Mouse (Mus musculus) monocyte, adult 2 months (primary cell): Measurements from ENCODE around the gene Rassf9.

Experiments
- DNase-seq, 2 experiments: peaks; one replicate each; pipeline ENCODE4 v3.0.0; 2022; ENCODE audit warnings: low spot score in 2 of 2, low read depth in 1 of 2

Rassf9 gene

DNA sequence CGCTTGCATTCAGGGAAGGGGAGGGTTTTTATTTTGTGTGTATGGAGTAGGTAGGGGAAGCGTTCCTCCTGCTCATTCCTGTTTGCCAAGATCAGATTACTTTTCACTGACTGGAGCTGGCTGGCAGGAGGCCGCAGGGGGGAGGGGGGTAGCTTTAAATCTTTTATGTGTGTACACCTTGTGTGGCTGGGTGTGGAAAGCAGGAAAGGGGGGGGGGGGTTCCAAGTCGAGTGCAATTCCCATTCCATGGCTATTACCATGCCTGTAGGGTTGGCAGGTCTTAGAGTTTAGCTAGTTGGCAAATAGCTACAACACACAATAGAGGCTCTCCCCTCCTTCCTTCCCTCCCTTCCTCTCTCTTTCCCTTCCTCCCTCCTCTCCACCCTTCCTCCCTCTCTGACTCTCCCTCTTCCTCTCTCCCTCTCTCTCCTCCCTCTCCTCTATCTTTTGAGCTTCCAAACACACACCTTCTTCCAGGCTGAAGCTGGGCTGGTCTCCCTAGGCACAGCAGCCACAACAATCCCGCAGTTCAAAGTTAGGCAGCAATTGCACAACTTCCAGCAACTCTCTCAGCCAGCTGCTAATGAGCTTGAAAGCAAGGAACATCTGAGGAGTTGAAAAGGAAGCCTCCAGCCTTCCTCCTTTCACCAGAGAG is at the start of gene Rassf9:
Gene Rassf9 (plus strand): TSS at position 416 of the 655 bp plus-strand sequence.
- no peak for DNase-seq

DNA sequence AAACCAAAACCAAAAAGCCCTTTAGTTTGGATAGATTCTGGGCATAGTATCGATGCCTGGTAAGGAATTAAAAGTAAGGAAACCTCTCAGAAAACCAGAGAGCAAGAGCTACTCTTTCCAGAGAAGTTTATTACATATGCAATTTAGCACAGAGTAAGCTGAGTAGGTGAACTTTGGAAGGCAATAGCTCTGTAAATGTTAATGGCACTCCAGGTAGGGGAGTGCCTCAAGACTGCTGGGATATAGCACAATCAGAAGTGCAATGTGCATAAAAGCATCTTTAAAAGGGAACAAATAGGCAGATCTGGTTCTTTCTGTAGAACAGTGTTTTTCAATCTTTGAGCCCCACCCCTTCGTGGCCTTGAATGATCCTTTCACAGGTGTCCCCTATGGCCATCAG is 42.6 kb upstream of the Rassf9 start:
- no peak for DNase-seq

DNA sequence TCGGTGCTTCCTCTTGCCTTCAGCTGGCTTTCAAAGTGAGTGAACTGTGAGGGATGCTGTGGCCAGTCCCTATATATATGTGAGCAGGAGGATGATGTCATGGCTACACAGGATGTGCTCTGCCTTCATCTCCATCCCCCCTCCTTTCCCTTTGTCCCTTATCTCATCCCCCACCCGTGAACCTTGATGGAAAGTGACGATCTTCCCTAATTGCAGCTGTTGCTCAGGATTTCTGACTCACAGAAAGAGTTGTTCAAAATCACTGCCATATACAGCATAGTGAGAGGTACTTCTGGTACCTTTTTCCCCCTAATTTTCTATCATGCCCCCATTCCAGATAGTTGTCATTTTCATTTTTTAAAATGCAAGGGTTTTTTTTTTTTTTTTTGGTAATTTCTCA is 21.6 kb upstream of the Rassf9 start, which contains the start of gene Nts:
Gene Nts (minus strand): TSS at position 101 of the 400 bp plus-strand sequence.
- DNase-seq: no peak

DNA sequence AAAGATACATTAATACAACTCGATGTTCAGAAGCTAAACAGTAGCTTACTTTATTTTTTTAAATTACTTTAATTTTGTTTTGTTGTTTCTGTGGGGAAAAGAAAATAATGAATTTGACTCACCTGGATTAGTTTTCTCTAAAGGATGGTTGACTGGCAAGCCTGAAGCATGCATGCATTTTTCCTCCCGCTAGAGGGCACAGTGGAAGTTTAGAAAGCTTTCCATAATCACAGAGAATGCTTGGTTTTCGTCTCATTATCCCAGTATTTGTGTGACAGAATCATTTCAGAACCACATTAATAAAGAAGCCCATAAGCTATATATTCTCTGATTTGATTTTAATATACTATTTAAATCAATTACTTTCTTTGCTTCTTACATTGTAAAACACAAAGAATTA is 20.2 kb upstream of the Rassf9 start:
- no peak for DNase-seq

DNA sequence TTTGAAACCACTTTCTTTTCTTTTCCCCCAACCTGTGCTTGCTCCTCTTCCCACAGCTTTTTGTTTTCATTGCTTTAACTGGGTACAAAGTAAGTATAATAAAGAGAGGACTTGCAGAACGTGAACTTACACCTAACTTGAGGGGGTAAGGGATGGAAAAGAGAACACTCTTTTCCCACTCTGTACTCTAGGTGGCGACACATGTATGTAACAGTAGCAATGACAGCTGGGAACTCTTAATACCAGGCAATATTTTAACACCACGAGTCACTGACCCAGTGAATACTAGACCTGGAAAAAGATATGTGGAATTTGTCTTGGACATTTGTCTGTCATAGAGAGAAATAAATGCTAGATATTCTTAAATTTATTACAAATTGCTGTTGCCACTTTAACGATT is 13.3 kb upstream of the Rassf9 start:
- no peak for DNase-seq

DNA sequence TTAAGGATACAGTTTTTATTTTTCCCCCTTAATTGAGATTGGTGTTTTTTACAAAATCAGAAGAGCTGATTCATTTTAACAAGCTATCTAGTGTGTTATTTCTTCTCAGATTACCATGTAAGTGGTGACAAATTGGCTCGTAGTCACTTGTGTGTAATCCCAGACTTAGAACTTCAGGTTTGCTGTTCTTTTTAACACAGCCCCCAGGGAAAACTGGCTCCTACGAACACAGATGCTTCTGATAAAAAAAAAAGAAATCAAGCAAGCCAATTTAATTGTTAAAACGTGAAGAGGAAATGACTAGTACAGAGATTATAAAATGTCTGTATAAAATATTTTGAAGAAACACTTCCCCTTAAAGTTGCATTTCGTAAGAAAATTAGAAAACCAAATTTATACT is 4.6 kb upstream of the Rassf9 start:
- DNase-seq: no peak

DNA sequence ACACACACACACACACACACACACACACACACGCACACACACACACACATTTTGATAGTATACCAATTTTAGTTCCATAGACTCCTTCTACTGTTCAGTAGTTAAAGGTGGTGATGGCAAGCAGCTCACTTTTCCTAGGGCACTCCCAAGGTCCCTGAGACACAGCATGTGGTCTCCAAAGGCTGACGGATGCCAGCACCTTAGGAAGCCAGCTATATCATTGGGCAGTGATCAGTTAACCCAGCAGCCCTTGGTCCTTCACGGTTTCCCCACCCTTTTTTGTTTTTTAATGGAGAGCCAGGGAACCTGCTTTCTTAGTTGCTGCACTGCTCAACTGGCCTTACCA is 588 bp upstream of the Rassf9 start:
- DNase-seq: no peak

DNA sequence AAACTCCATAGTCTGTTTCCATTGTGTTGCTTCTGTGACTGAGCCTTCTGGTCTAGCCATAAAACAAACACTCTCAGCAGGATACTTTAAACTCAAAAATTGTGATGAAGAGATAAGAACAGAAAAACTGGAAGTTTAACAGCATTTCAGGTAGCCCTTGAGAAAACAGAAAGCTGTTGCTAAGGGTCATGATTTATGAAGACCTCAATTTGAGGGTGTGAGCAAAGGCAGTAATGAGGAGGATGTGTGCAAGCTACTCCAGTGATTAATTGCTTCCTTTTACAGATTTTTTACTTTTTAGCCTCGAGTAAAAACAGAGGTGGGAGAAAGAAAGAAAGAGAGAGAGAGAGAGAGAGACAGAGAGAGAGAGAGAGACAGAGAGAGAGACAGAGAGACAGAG is 2.1 kb downstream of the Rassf9 start:
- DNase-seq: no peak

DNA sequence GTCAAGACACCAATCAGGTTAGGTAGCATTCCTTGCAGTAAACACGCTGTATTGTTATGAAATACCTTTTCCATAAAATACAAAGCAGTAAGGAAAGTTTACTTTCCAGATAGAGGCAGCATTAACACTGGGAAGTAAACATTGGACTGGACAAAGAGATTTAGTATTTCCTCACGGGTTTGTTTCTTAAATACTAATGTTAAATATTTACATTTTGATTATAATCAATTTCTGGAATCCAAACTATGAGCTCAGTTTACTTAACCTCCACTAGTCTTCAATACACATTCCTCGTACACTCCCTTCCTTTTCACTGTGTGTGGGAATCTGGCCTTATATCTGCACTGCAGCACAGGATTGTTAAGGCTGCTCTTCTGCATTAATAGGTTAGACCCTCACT is 15.9 kb downstream of the Rassf9 start:
- DNase-seq: no peak

DNA sequence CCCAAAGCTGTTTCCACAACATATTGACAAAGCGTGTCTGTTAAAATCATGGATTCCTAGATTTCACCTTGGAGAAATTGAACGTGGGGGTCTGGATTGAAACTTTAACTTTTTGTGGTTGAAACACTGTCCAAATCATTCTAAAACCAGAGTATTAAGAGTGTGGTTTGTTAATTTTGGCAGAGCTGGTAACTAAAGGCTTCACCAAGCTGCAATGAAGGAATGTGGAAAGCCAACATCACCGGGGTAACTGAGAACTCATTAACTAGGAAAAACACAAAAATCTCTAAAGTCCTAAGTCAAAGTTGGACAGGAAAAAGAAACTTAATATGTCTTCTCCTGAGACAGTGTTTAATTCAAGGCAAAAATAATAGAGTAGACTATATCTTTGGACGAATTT is 41.9 kb downstream of the Rassf9 start:
- DNase-seq: no peak

DNA sequence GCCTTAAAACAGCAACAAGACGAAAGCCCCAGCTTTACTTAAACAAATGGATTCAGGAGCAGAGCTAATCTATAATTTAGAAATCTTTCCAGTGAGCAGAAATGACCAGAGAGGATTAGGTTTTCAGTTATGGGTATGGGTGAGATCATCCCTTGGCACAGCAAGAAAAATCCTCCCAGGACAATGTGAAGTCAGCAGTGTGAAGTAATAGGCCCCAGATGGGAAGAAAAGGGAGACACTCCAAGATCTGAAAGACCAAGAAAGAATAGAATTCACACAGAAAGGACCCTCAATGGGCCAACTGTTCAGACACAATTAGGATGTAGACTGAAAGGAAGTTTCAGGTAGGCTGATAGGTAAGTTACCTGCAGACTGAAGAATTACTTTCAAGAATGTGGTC is 50.5 kb downstream of the Rassf9 start:
- no peak for DNase-seq

DNA sequence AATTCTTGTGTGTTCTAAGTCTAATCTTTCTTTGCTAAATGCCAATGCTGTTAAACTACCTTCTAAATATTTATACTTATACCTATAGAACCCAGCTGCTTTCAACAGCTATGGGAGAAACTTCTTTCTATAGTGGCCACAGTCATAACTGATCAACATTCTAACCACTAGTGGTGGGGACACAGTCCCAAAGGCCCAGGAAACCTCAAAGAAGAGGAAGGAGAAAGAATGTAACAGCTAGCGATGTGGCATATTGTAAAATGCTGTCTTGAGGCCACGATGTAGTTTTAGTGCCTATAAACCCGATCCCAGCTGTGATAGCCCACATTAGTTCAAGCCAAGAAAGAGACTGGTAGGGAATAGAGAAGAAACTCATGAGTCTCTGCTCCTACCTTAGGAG is 65.9 kb downstream of the Rassf9 start:
- DNase-seq: no peak

DNA sequence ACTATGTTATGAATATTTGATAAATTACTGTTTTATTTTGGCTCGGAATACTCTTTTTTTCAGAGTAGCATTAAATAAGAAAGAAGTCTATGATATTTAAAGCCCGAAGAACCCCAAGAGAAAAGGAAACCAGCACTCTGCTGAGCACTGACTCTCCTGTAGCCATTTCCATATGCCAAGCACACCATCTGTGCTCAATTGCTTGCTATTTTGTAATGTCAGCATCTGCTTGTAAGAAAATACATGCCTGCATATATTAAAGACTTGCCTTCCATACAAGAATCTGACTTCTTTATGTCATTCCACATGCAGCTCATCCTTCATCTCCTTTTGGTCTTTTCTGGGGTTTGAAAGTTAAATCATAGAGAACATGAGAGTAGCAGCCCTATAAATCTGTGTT is 82.3 kb downstream of the Rassf9 start:
- no peak for DNase-seq
